Mouse (Mus musculus): ENCODE measurements around the gene Tbc1d14. TPM values are rescaled to one million over a fixed set of nuclear protein-coding genes. Genes with fewer than 3 reads are reported as not detected.
A peak's percentile ranks its signal among the peaks of the same experiment; 100 is the strongest.

Tbc1d14 gene
- polyA plus RNA-seq, 1 experiment from 2014 or later = 38.1 TPM

DNA sequence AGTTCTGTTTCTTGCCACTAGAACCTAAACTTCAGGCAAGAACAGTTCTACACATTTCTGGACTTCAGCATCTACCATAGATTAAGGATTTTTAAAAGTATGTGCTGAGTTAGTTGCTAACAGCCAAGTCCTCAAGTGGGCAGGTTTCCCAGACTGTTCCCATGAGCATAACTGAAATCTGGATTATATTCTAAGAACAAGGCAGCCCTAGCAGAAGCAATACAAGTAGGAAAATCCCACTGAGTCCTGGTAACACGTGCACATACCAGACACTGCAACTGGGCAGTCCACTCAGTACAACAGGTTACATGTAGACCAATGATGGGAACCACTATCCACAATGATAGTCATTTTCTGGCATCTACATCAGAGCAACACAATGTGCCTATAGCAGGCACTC, 17.3 kb downstream of the Tbc1d14 start:
- H3K36me3 ChIP-seq = peaks cover 11% of the 10 kb centered on the region
- H3K4me2 ChIP-seq (replicated peaks) = no peak overlapping the region
- no peaks in the 10 kb centered on the region for H3K9me3 ChIP-seq
- WGBS = 68% methylated on average over 1 of the region's 1 CpGs
- H3K9ac ChIP-seq = no peak overlapping the region
- no peak overlapping the region for H3K27ac ChIP-seq
- peaks cover 27% of the 10 kb centered on the region for H3K4me1 ChIP-seq
- ATAC-seq (ENCODE audit: low FRiP score, low read depth) = no peak
- no peak overlapping the region for H3K4me3 ChIP-seq
- no peaks in the 10 kb centered on the region for H3K27me3 ChIP-seq

DNA sequence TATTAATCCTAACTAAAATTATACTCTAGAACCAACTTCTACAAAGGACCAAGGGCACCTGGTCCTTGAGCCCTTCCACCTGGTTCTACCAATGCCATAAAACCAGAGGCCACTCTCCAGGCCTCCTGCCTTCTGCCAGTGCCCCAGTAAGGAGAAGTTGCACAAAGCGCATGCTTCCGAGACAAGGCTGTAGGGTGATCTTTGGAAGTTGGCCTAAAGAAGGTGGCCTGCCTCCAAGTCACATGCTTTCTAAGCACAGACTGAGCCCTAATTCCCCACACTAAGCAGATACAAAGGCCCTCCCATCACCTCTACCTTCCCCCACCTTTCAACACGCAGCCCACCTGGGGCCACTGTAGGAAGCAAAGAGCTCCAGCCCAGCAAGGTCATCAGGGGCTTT, 17.8 kb downstream of the Tbc1d14 start:
- peaks cover 15% of the 10 kb centered on the region for H3K36me3 ChIP-seq
- H3K9ac ChIP-seq = no peak overlapping the region
- H3K27me3 ChIP-seq = no peaks in the 10 kb centered on the region
- H3K4me3 ChIP-seq = no peak overlapping the region
- H3K9me3 ChIP-seq = no peaks in the 10 kb centered on the region
- no peak overlapping the region for H3K4me2 ChIP-seq (replicated peaks)
- ATAC-seq (ENCODE audit: low FRiP score, low read depth) = no peak
- H3K4me1 ChIP-seq = peaks cover 22% of the 10 kb centered on the region
- 82% methylated on average over 3 of the region's 3 CpGs for WGBS
- H3K27ac ChIP-seq = no peak overlapping the region

DNA sequence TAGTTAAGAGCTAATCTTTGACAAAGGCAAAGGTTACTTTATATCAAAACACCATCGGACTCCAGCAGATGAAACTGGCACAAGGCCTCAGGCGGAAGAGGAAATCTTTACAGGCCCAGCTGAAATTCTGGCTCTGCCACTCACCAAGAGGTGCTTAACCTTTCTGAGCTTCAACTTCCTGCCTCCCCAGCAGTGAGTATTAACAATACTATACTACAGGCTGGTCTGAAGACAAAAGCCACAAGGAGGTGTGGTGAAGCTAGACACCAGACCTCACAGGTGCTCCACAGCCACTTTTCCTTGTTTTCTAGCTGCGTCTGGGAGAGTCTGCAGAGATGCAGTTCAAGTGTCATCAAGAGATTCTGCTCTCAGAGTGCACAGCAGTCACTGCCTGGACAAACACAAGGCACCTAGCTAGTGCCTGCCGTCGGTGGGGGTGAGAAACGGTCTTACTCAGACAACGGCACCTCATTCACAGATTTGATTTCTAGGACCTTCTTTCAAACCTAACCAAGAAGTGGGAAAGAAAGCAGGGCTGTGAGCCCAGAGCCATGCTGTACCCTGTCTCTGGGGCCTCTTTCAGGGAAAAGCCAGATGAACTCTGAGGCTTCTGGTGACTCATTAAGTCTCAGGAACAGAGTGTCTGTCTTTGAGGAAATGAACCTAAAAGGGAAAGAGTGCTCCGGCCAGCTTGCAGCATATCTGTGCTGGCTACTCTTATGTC, 18.8 kb downstream of the Tbc1d14 start:
- Histone ChIP-seq H3K27me3 (no peaks in the 10 kb centered on the region), H3K4me1 (peaks cover 22% of the 10 kb centered on the region), H3K36me3 (peaks cover 22% of the 10 kb centered on the region), H3K9me3 (no peaks in the 10 kb centered on the region), H3K4me2 (replicated peaks) (no peak overlapping the region), H3K27ac (peak overlapping the region; percentile 34; the same call in 1 of the 2 replicates), H3K4me3 (no peak overlapping the region), H3K9ac (no peak overlapping the region)
- 43% methylated on average over 8 of the region's 8 CpGs for WGBS
- ATAC-seq (ENCODE audit: low FRiP score, low read depth) = no peak

DNA sequence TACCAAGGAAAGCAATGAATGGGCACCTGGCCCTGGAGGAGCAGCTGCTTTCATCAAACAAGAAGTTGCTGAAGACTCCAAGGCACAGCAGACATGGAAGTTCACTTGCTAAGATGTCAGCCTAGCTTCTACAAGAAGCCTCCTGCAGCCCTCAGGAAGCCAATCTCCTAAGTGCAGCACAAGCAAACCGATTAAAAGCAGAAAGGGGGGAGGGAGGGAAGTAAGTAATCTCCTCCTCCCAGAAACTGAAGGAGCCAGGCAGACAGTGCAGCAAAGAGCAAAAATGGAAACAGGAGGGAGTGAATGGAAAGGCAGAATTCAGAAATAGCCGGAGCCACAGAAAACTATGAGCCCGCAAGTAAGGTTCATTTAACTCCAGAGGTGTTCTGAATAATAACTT, 19.7 kb downstream of the Tbc1d14 start:
- 50% methylated on average over 3 of the region's 3 CpGs for WGBS
- Histone ChIP-seq H3K27me3 (no peaks in the 10 kb centered on the region), H3K4me2 (replicated peaks) (no peak overlapping the region), H3K4me3 (no peak overlapping the region), H3K4me1 (peaks cover 22% of the 10 kb centered on the region), H3K27ac (no peak overlapping the region), H3K9ac (no peak overlapping the region), H3K9me3 (no peaks in the 10 kb centered on the region), H3K36me3 (peaks cover 23% of the 10 kb centered on the region)
- no peak for ATAC-seq (ENCODE audit: low FRiP score, low read depth)

DNA sequence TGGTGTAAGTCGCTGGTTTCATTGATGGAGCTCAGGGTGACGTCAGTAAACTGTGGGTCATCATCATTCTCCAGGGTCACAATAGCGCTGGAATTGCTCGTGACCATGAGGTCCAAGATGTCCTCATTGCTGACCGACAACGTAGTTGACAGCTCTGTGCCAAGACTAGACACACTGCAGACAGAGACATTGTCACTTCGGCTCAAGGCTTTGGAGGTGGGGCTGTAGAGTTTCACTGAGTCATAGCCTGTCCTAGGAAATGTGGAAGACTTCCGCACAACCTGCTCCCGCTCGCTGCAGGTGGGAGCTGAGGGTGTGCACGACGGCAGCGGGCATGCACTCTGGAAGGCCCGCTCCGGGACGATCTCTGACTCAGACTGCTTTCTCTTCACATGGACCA, 21.7 kb downstream of the Tbc1d14 start:
- no peak for ATAC-seq (ENCODE audit: low FRiP score, low read depth)
- Histone ChIP-seq H3K36me3 (peaks cover 23% of the 10 kb centered on the region), H3K4me3 (no peak overlapping the region), H3K27ac (no peak overlapping the region), H3K9me3 (no peaks in the 10 kb centered on the region), H3K27me3 (no peaks in the 10 kb centered on the region), H3K4me2 (replicated peaks) (no peak overlapping the region), H3K9ac (no peak overlapping the region), H3K4me1 (peaks cover 28% of the 10 kb centered on the region)
- 90% methylated on average over 16 of the region's 16 CpGs for WGBS

DNA sequence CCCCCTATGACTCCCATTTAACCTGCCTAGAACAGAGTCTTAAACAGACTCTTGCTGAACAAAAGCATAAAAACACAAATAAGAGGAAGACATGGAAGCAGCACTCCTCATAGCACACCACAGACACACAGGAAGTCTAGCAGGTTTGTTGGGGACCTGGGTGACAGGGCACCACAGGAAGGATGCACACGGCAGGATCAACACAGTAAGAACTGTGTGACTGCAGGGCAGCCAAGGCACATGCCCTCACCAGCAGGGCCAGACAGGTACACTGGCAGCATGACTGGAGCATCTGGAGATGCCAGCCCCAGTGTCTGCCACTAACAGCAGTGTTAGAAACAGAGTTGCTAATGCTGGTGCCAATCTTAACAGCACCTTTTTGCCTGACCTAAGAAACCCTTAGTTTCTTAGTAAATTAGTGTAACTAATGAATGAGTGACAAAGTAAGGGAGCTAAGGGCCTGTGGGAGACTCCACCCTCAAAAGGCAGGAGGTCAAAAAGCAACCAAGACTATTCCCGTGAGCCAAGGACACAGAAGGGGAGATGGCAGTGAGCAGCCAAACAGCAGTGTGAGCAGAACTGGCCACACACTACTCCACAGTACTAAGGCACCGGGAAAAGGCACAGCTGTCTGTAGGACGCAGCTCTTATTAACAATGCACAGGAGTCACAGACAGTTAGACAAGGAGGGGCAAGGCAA, 22.4 kb downstream of the Tbc1d14 start:
- Histone ChIP-seq H3K4me3 (no peak overlapping the region), H3K4me2 (replicated peaks) (no peak overlapping the region), H3K36me3 (peaks cover 23% of the 10 kb centered on the region), H3K4me1 (peaks cover 28% of the 10 kb centered on the region), H3K27me3 (no peaks in the 10 kb centered on the region), H3K27ac (no peak overlapping the region), H3K9me3 (no peaks in the 10 kb centered on the region), H3K9ac (no peak overlapping the region)
- ATAC-seq (ENCODE audit: low FRiP score, low read depth) = no peak
- WGBS = 85% methylated on average over 4 of the region's 4 CpGs

DNA sequence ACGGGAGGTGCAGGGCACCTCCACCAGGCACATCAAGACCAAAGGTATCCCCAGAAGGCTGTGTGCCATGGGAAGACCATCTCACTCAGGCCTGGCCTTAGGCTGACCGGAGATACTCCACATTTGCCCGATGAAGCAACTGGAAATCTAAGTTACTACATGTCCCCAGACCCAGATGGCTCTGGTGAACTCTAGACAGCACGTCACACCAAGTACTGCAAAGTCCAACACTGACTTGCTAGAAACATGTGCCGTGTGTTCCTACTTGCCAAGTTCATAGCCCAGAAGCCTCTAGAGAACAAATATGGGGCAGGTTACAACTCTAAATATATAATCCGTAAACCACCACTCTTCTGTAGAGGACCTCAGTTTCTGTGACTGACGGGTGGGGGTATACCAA, 23.0 kb downstream of the Tbc1d14 start:
- Histone ChIP-seq H3K36me3 (peaks cover 23% of the 10 kb centered on the region), H3K4me3 (no peak overlapping the region), H3K27ac (no peak overlapping the region), H3K9ac (no peak overlapping the region), H3K4me2 (replicated peaks) (no peak overlapping the region), H3K9me3 (no peaks in the 10 kb centered on the region), H3K4me1 (peaks cover 24% of the 10 kb centered on the region), H3K27me3 (no peaks in the 10 kb centered on the region)
- no peak for ATAC-seq (ENCODE audit: low FRiP score, low read depth)
- WGBS = 87% methylated on average over 7 of the region's 7 CpGs

DNA sequence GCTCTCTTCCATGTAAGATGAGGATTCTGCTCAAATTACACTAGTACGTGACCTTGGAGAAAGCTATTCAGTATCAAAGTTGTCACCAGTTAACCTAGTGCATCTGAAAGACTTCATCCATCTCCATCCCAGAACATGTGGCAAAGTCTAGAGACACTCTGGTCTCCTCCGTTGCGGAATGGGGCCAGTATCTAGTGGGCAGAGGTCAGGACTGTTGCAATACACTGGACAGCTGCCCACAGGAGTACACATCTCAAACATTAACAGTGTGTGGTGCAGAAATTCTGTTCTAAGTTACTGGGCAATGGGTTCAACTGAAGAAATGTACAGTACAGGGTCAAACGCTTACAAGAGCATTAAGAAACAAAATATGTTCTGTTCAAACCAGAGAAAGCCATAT, 25.0 kb downstream of the Tbc1d14 start:
- Histone ChIP-seq H3K4me2 (replicated peaks) (no peak overlapping the region), H3K36me3 (peaks cover 23% of the 10 kb centered on the region), H3K27me3 (no peaks in the 10 kb centered on the region), H3K9me3 (no peaks in the 10 kb centered on the region), H3K27ac (no peak overlapping the region), H3K4me3 (no peak overlapping the region), H3K4me1 (peaks cover 7% of the 10 kb centered on the region), H3K9ac (no peak overlapping the region)
- ATAC-seq (ENCODE audit: low FRiP score, low read depth) = no peak
- WGBS = 76% methylated on average over 4 of the region's 4 CpGs

DNA sequence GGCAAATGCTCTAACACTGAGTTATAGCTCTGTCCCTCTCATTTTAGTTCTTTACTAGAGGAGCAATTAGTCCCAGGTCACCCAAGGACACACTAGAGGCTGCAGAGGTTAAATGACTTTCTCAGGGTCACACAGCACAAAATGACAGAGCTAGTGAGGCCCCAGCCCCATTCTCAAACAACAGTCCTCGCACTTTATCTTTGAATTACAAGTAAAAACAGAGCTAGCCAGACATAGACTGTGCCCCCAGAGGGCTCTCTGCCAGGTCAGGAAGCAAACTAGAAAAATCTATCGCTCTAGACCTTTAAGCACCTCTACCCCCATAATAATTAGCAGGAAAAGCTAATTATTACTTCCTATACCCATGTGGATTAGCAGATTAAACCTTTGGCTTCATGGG, 25.4 kb downstream of the Tbc1d14 start:
- Histone ChIP-seq H3K36me3 (peaks cover 23% of the 10 kb centered on the region), H3K27ac (no peak overlapping the region), H3K4me1 (peaks cover 6% of the 10 kb centered on the region), H3K27me3 (no peaks in the 10 kb centered on the region), H3K4me3 (no peak overlapping the region), H3K4me2 (replicated peaks) (no peak overlapping the region), H3K9me3 (no peaks in the 10 kb centered on the region), H3K9ac (no peak overlapping the region)
- ATAC-seq (ENCODE audit: low FRiP score, low read depth) = no peak
- WGBS = 70% methylated on average over 2 of the region's 2 CpGs

DNA sequence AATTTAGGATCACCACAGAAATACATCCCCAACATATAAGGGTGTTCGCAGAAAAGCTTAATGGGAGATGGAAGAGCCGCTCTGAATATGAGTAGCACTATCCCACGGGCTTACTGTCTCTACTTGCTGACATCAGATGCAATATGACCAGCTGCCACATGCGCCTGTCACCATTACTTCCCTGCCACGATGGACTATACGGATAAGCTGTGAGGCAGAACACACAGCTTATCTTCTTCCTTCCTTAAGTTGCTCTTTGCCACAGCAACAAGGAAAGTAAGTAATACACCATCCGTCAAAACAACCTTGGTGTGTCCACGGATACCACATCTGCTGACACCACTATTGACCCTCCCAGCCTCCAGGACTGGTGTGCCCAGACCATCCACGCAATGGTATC, 28.5 kb downstream of the Tbc1d14 start:
- Histone ChIP-seq H3K9ac (no peak overlapping the region), H3K36me3 (peaks cover 3% of the 10 kb centered on the region; the same call in 1 of the 2 replicates), H3K27me3 (no peaks in the 10 kb centered on the region), H3K4me2 (replicated peaks) (no peak overlapping the region), H3K9me3 (no peaks in the 10 kb centered on the region), H3K4me1 (peaks cover 28% of the 10 kb centered on the region), H3K4me3 (no peak overlapping the region), H3K27ac (no peak overlapping the region)
- 90% methylated on average over 9 of the region's 9 CpGs for WGBS
- ATAC-seq (ENCODE audit: low FRiP score, low read depth) = no peak

DNA sequence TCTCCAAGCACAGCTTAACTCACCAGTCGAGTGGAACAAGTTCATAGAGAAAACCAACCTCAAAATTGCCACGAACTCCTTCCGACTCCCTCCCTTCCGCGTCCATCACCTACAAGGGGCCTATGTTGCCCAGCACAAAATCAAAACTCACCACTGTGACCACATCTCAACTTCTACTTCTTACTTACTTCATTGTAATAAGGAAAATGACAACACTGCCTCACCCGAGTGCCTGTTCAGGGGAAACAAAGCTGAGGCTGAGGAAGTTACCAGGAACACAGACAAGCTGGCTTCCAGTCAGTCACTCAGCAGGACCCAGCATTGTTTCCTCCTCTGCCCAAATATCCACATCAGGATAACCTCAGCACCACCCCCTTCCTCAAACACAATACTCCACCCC, 29.3 kb downstream of the Tbc1d14 start:
- Histone ChIP-seq H3K9ac (no peak overlapping the region), H3K9me3 (no peaks in the 10 kb centered on the region), H3K27me3 (no peaks in the 10 kb centered on the region), H3K27ac (no peak overlapping the region), H3K4me3 (no peak overlapping the region), H3K36me3 (no peaks in the 10 kb centered on the region; the same call in 1 of the 2 replicates), H3K4me1 (peaks cover 35% of the 10 kb centered on the region), H3K4me2 (replicated peaks) (no peak overlapping the region)
- WGBS = 84% methylated on average over 6 of the region's 6 CpGs
- ATAC-seq (ENCODE audit: low FRiP score, low read depth) = no peak

DNA sequence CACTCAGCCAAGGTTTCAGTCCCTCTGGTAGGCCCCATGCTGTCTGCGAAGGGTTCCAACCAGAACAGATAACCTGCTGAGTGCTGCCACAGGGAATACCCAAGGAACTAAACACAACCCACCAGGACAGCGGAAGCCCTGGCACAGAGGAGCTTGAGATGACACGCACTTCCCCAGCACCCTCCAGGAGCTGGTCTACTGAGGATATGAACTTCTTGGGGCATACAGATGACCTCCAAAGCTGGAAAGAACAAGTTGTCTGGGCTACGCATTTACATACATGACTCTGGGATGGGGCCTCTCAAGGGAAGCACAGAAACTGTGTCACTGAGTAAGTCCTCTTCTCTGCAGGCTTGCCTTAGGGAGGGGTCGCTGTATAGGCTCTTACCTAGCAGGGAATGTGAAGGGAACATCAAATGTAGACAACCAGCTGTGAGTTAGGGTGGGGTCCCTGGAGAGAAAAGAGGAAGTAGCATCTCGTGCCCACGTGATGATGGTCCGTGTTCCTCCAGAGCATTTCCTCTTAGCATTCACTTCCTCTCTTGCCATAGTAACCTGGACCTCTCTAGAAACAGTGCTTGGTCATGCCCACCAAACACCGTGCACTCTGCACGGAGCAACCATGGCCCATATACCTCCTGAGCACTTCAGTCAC, 30.2 kb downstream of the Tbc1d14 start:
- peaks cover 43% of the 10 kb centered on the region for H3K4me1 ChIP-seq
- ATAC-seq (ENCODE audit: low FRiP score, low read depth) = no peak
- no peaks in the 10 kb centered on the region for H3K27me3 ChIP-seq

More for the DNA sequence above, 30.2 kb downstream of the Tbc1d14 start:
- Histone ChIP-seq H3K27ac (no peak overlapping the region), H3K9me3 (no peaks in the 10 kb centered on the region), H3K4me2 (replicated peaks) (no peak overlapping the region), H3K4me3 (no peak overlapping the region), H3K36me3 (no peaks in the 10 kb centered on the region; the same call in 1 of the 2 replicates), H3K9ac (no peak overlapping the region)
- WGBS = 88% methylated on average over 10 of the region's 10 CpGs

All from limb, embryonic 13.5 days (tissue).